ENCODE assay signal across 29 mouse cellular contexts in the genomic region with DNA sequence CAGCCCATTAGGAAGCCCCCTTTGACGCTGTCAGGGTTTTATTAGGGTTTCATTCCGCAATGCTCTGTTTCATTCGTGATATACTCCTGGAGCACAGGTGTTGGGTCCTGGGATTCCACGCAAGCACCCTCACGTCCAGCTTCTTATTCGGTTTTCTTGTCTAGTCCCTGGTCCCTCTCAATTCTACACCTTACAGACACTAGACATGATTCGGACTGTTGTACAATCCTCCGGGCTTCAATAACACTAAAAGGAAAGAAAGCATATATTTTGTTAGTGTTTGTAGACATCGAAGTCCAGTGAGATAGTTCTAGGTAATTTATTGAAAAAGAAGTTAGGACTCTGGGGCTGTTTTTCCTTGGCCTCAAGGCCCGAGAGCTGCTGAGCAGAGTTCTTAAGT. TPM values are rescaled to one million over a fixed set of nuclear protein-coding genes. Genes with fewer than 3 reads are reported as not detected.
"Had no signal": no experiment of that assay in that cellular context is flagged by ENCODE, and none has a peak within 500 bp of the region (broad histone marks: within the 10 kb centered on the region; RNA-seq: fewer than 3 reads in every experiment).

No protein-coding gene starts in this region.

- H3K9ac ChIP-seq: embryonic facial prominence, embryonic 12.5 days; embryonic facial prominence, embryonic 13.5 days; embryonic facial prominence, embryonic 15.5 days; forebrain, embryonic 12.5 days; forebrain, embryonic 13.5 days; forebrain, embryonic 15.5 days; forebrain, postnatal 0 days had no signal

- H3K36me3 ChIP-seq: embryonic facial prominence, embryonic 10.5 days; embryonic facial prominence, embryonic 12.5 days; embryonic facial prominence, embryonic 13.5 days; embryonic facial prominence, embryonic 15.5 days; forebrain, embryonic 10.5 days; forebrain, embryonic 12.5 days; forebrain, embryonic 15.5 days had no signal

- ATAC-seq: forebrain, embryonic 13.5 days; forebrain, embryonic 16.5 days; forebrain, postnatal 0 days had no signal

- H3K27ac ChIP-seq: embryonic facial prominence, embryonic 10.5 days; embryonic facial prominence, embryonic 12.5 days; embryonic facial prominence, embryonic 13.5 days; embryonic facial prominence, embryonic 15.5 days; forebrain, embryonic 10.5 days; forebrain, embryonic 12.5 days; forebrain, embryonic 13.5 days; forebrain, embryonic 15.5 days; gastrocnemius, adult 2 months; heart, adult 2 months had no signal

- DNase-seq: cerebellum, adult 8-10 months; cerebellum, adult 9-10 months; cerebellum, adult 9-11 months; cerebellum, postnatal 10 days; cerebellum, postnatal 14 days; cerebellum, postnatal 25 days; cerebellum, postnatal 36 days; forebrain, postnatal 0 days; gastrocnemius, adult 2 months; gastrocnemius, postnatal 10 days; gastrocnemius, postnatal 14 days; gastrocnemius, postnatal 25 days; gastrocnemius, postnatal 36 days; heart, adult 11 months; heart, adult 18-20 months; heart, adult 2 months had no signal

- H3K9me3 ChIP-seq: embryonic facial prominence, embryonic 10.5 days; embryonic facial prominence, embryonic 12.5 days; embryonic facial prominence, embryonic 13.5 days; embryonic facial prominence, embryonic 15.5 days; forebrain, embryonic 10.5 days; forebrain, embryonic 12.5 days; forebrain, embryonic 13.5 days; forebrain, embryonic 15.5 days had no signal

- H3K4me1 ChIP-seq: embryonic facial prominence, embryonic 12.5 days; forebrain, embryonic 13.5 days; forebrain, embryonic 15.5 days had no signal

- H3K4me2 ChIP-seq: embryonic facial prominence, embryonic 12.5 days; embryonic facial prominence, embryonic 13.5 days; embryonic facial prominence, embryonic 15.5 days; forebrain, embryonic 12.5 days; forebrain, embryonic 15.5 days had no signal

- H3K4me3 ChIP-seq: embryonic facial prominence, embryonic 10.5 days; embryonic facial prominence, embryonic 12.5 days; embryonic facial prominence, embryonic 13.5 days; embryonic facial prominence, embryonic 15.5 days; erythroblast, embryonic 14.5 days; forebrain, embryonic 13.5 days; forebrain, embryonic 15.5 days; gastrocnemius, adult 2 months; heart, adult 2 months had no signal

RNA-seq across cellular contexts. Expression of gene Tcf21, which starts 24.8 kb away (rescaled TPM):
- polyA plus RNA-seq: cortical plate, adult 2 months; erythroblast, embryonic 14.5 days; forebrain, embryonic 10.5 days; forebrain, embryonic 11.5 days; forebrain, embryonic 12.5 days; frontal cortex, adult 2 months had no signal
